Mouse (Mus musculus) liver, embryonic 15.5 days (tissue): Measurements from ENCODE around the gene Ggta1. TPM values are rescaled to one million over a fixed set of nuclear protein-coding genes. Genes with fewer than 3 reads are reported as not detected.

ENCODE experiments used
- ATAC-seq: fragments of 200-750 bp; cut with Nextera tagmentation; 2 replicates; pipeline ENCODE4 v1.8.0; 2017; ENCODE audit warnings: moderate number of reproducible peaks, mild to moderate bottlenecking, moderate library complexity; ENCODE audit not compliant: insufficient read depth
- H3K27ac ChIP-seq: fragments of 300-500 bp; sonication (generic); replicated peaks from 2 replicates; pipeline ENCODE4 v1.5.1; 2015; ENCODE audit warnings: mild to moderate bottlenecking, inconsistent platforms
- H3K27me3 ChIP-seq: fragments of 300-500 bp; sonication (generic); 2 replicates; pipeline ENCODE4 v1.6.1; 2015; ENCODE audit warnings: mild to moderate bottlenecking, inconsistent platforms
- H3K36me3 ChIP-seq: fragments of 300-500 bp; sonication (generic); replicated peaks from 2 replicates; pipeline ENCODE4 v1.6.1; 2015; ENCODE audit warnings: moderate library complexity, mild to moderate bottlenecking, inconsistent platforms
- H3K4me1 ChIP-seq: fragments of 300-500 bp; sonication (generic); replicated peaks from 2 replicates; pipeline ENCODE4 v1.6.1; 2015; ENCODE audit warnings: inconsistent platforms
- H3K4me2 ChIP-seq: fragments of 300-500 bp; sonication (generic); 2 replicates; pipeline ENCODE4 v1.6.1; 2015; ENCODE audit warnings: moderate library complexity, mild to moderate bottlenecking, inconsistent platforms
- H3K4me3 ChIP-seq: fragments of 300-500 bp; sonication (generic); replicated peaks from 2 replicates; pipeline ENCODE4 v1.5.1; 2015; ENCODE audit warnings: mild to moderate bottlenecking, inconsistent platforms
- H3K9ac ChIP-seq: fragments of 300-500 bp; sonication (generic); 2 replicates; pipeline ENCODE4 v1.6.1; 2015; ENCODE audit warnings: moderate library complexity, mild to moderate bottlenecking, inconsistent platforms
- H3K9me3 ChIP-seq: fragments of 300-500 bp; sonication (generic); replicated peaks from 2 replicates; pipeline ENCODE4 v1.6.1; 2016; ENCODE audit warnings: inconsistent platforms
- WGBS: fragments of 180-500 bp; shearing (Covaris S2); methylation state at CpG from one replicate; pipeline ENCODE4 v1.1.7; 2015; ENCODE audit warnings: mixed read lengths; ENCODE audit not compliant: insufficient replicate concordance; 5-methylcytosine and 5-hydroxymethylcytosine counted together
- polyA plus RNA-seq: library from polyadenylated mRNA; unstranded; fragments of >200 nt; fragmentation: Nextera tagmentation; extraction: Ambion mirVana; gene quantifications from 2 replicates; pipeline ENCODE4 v1.2.1, GENCODE M21; 2015

Ggta1 gene
- polyA plus RNA-seq, 1 experiment from 2014 or later = 9.0 TPM

- no peak for ATAC-seq
- no peak overlapping the region for H3K4me3 ChIP-seq
- 0 out of 2 replicates have a peak, but pooled peaks cover 7% of the 10 kb centered on the region for H3K36me3 ChIP-seq
- peak overlapping the region; percentile 51; the same call in 1 of the 2 replicates for H3K27ac ChIP-seq
- H3K9me3 ChIP-seq = no peaks in the 10 kb centered on the region
- H3K9ac ChIP-seq = no peak overlapping the region
- 43% methylated on average over 8 of the region's 8 CpGs for WGBS
- no peaks in the 10 kb centered on the region for H3K27me3 ChIP-seq
- no peak overlapping the region for H3K4me2 ChIP-seq
- peaks cover 89% of the 10 kb centered on the region for H3K4me1 ChIP-seq
These were observed 16.2 kb downstream of the Ggta1 start for GRCm38 (mm10) chr2:35446798-35447197.

GRCm38 (mm10) chr2:35446300-35446699 lies 16.7 kb downstream of the Ggta1 start:
- no peak overlapping the region for H3K4me2 ChIP-seq

GRCm38 (mm10) chr2:35445610-35446009 lies 17.4 kb downstream of the Ggta1 start:
- Histone ChIP-seq H3K27ac (no peak overlapping the region; the same call in 1 of the 2 replicates), H3K4me3 (no peak overlapping the region), H3K4me2 (no peak overlapping the region), H3K9ac (no peak overlapping the region), H3K4me1 (peaks cover 80% of the 10 kb centered on the region), H3K36me3 (0 out of 2 replicates have a peak, but pooled peaks cover 7% of the 10 kb centered on the region), H3K9me3 (no peaks in the 10 kb centered on the region), H3K27me3 (no peaks in the 10 kb centered on the region)
- 69% methylated on average over 7 of the region's 7 CpGs for WGBS
- ATAC-seq = no peak

More at GRCm38 (mm10) chr2:35446300-35446699, 16.7 kb downstream of the Ggta1 start:
- peak overlapping the region; percentile 51; the same call in 1 of the 2 replicates for H3K27ac ChIP-seq
- H3K4me3 ChIP-seq = no peak overlapping the region
- no peaks in the 10 kb centered on the region for H3K27me3 ChIP-seq
- WGBS = 53% methylated on average over 5 of the region's 5 CpGs
- H3K9ac ChIP-seq = no peak overlapping the region
- peaks cover 87% of the 10 kb centered on the region for H3K4me1 ChIP-seq
- ATAC-seq = no peak
- H3K36me3 ChIP-seq = 0 out of 2 replicates have a peak, but pooled peaks cover 7% of the 10 kb centered on the region
- no peaks in the 10 kb centered on the region for H3K9me3 ChIP-seq

GRCm38 (mm10) chr2:35444764-35445262 lies 18.2 kb downstream of the Ggta1 start:
- H3K27ac ChIP-seq = peak overlapping the region; percentile 46
- H3K9ac ChIP-seq = no peak overlapping the region
- H3K27me3 ChIP-seq = no peaks in the 10 kb centered on the region
- no peak overlapping the region; the same call in 1 of the 2 replicates for H3K4me3 ChIP-seq
- 39% methylated on average over 6 of the region's 6 CpGs for WGBS
- H3K4me1 ChIP-seq = peaks cover 72% of the 10 kb centered on the region
- H3K9me3 ChIP-seq = no peaks in the 10 kb centered on the region
- ATAC-seq = no peak
- peak overlapping the region; percentile 35 for H3K4me2 ChIP-seq
- H3K36me3 ChIP-seq = 0 out of 2 replicates have a peak, but pooled peaks cover 7% of the 10 kb centered on the region

GRCm38 (mm10) chr2:35443981-35444763 lies 18.9 kb downstream of the Ggta1 start:
- no peak overlapping the region; the same call in 1 of the 2 replicates for H3K4me3 ChIP-seq
- peaks cover 66% of the 10 kb centered on the region for H3K4me1 ChIP-seq
- no peaks in the 10 kb centered on the region for H3K9me3 ChIP-seq
- no peaks in the 10 kb centered on the region for H3K27me3 ChIP-seq
- peak overlapping the region; percentile 35 for H3K4me2 ChIP-seq
- 34% methylated on average over 16 of the region's 16 CpGs for WGBS
- ATAC-seq = no peak
- H3K36me3 ChIP-seq = 0 out of 2 replicates have a peak, but pooled peaks cover 7% of the 10 kb centered on the region
- H3K9ac ChIP-seq = no peak overlapping the region
- H3K27ac ChIP-seq = peak overlapping the region; percentile 46

GRCm38 (mm10) chr2:35443325-35443724 lies 19.7 kb downstream of the Ggta1 start:
- no peak for ATAC-seq
- H3K4me2 ChIP-seq = no peak overlapping the region

GRCm38 (mm10) chr2:35442079-35442478 lies 21.0 kb downstream of the Ggta1 start:
- no peak for ATAC-seq
- no peak overlapping the region for H3K4me3 ChIP-seq
- H3K27ac ChIP-seq = no peak overlapping the region
- H3K9ac ChIP-seq = no peak overlapping the region
- no peaks in the 10 kb centered on the region for H3K27me3 ChIP-seq
- H3K36me3 ChIP-seq = 0 out of 2 replicates have a peak, but pooled peaks cover 7% of the 10 kb centered on the region
- peaks cover 50% of the 10 kb centered on the region for H3K4me1 ChIP-seq
- 70% methylated on average over 6 of the region's 6 CpGs for WGBS
- H3K4me2 ChIP-seq = no peak overlapping the region
- H3K9me3 ChIP-seq = no peaks in the 10 kb centered on the region

More at GRCm38 (mm10) chr2:35443325-35443724, 19.7 kb downstream of the Ggta1 start:
- no peak overlapping the region for H3K4me3 ChIP-seq
- no peak overlapping the region for H3K27ac ChIP-seq
- 76% methylated on average over 5 of the region's 5 CpGs for WGBS
- H3K9me3 ChIP-seq = no peaks in the 10 kb centered on the region
- H3K36me3 ChIP-seq = 0 out of 2 replicates have a peak, but pooled peaks cover 7% of the 10 kb centered on the region
- no peak overlapping the region for H3K9ac ChIP-seq
- H3K4me1 ChIP-seq = peaks cover 58% of the 10 kb centered on the region
- no peaks in the 10 kb centered on the region for H3K27me3 ChIP-seq

- H3K4me1 ChIP-seq = peaks cover 45% of the 10 kb centered on the region
- no peaks in the 10 kb centered on the region for H3K27me3 ChIP-seq
- no peak overlapping the region for H3K27ac ChIP-seq
- WGBS = 62% methylated on average over 6 of the region's 6 CpGs
- H3K4me3 ChIP-seq = no peak overlapping the region
- no peak overlapping the region for H3K4me2 ChIP-seq
- H3K9ac ChIP-seq = no peak overlapping the region
- H3K9me3 ChIP-seq = no peaks in the 10 kb centered on the region
- 0 out of 2 replicates have a peak, but pooled peaks cover under 1% of the 10 kb centered on the region for H3K36me3 ChIP-seq
- ATAC-seq = no peak
These were observed 21.6 kb downstream of the Ggta1 start for GRCm38 (mm10) chr2:35441419-35441818.

GRCm38 (mm10) chr2:35440480-35440879 lies 22.6 kb downstream of the Ggta1 start:
- Histone ChIP-seq H3K9ac (no peak overlapping the region), H3K4me2 (no peak overlapping the region), H3K4me3 (no peak overlapping the region), H3K9me3 (no peaks in the 10 kb centered on the region), H3K27me3 (no peaks in the 10 kb centered on the region), H3K36me3 (0 out of 2 replicates have a peak, but pooled peaks cover 3% of the 10 kb centered on the region), H3K4me1 (peaks cover 39% of the 10 kb centered on the region), H3K27ac (no peak overlapping the region)
- no peak for ATAC-seq
- WGBS = 78% methylated on average over 3 of the region's 3 CpGs

GRCm38 (mm10) chr2:35437796-35438195 lies 25.2 kb downstream of the Ggta1 start:
- no peak for ATAC-seq
- no peaks in the 10 kb centered on the region for H3K9me3 ChIP-seq
- H3K4me3 ChIP-seq = no peak overlapping the region
- H3K27ac ChIP-seq = no peak overlapping the region
- H3K9ac ChIP-seq = no peak overlapping the region
- 0 out of 2 replicates have a peak overlapping the region, but pooled peaks have one; percentile 18 for H3K4me2 ChIP-seq
- H3K4me1 ChIP-seq = peaks cover 40% of the 10 kb centered on the region
- no peaks in the 10 kb centered on the region for H3K27me3 ChIP-seq
- 71% methylated on average over 2 of the region's 2 CpGs for WGBS
- 0 out of 2 replicates have a peak, but pooled peaks cover 10% of the 10 kb centered on the region for H3K36me3 ChIP-seq

- Histone ChIP-seq H3K4me1 (peaks cover 40% of the 10 kb centered on the region), H3K27ac (0 out of 2 replicates have a peak overlapping the region, but pooled peaks have one; percentile 9)
These were observed 28.4 kb downstream of the Ggta1 start for GRCm38 (mm10) chr2:35434576-35435123.

More at GRCm38 (mm10) chr2:35434576-35435123, 28.4 kb downstream of the Ggta1 start:
- ATAC-seq = no peak; the same call in 1 of the 2 replicates
- WGBS = 78% methylated on average over 6 of the region's 6 CpGs
- Histone ChIP-seq H3K4me3 (no peak overlapping the region), H3K27me3 (no peaks in the 10 kb centered on the region), H3K9me3 (no peaks in the 10 kb centered on the region), H3K4me2 (no peak overlapping the region), H3K36me3 (peaks cover 26% of the 10 kb centered on the region), H3K9ac (no peak overlapping the region)
